Mouse (Mus musculus) C2C12 (cell line): Measurements from ENCODE around the gene Hist1h3f. TPM values are rescaled to one million over a fixed set of nuclear protein-coding genes. Genes with fewer than 3 reads are reported as not detected.
A peak's percentile ranks its signal among the peaks of the same experiment; 100 is the strongest.

Source experiments
- H3K27me3 ChIP-seq: one replicate; pipeline ENCODE4 v1.6.1; 2011; ENCODE audit not compliant: control insufficient read depth, insufficient read depth, insufficient read length
- H3K36me3 ChIP-seq: one replicate; pipeline ENCODE4 v1.6.1; 2011; ENCODE audit not compliant: control insufficient read depth, insufficient read depth
- H3K4me3 ChIP-seq: one replicate; pipeline ENCODE4 v1.5.1; 2011; ENCODE audit warnings: mild to moderate bottlenecking, control low read depth; ENCODE audit not compliant: poor library complexity, insufficient read depth, severe bottlenecking
- H3K79me2 ChIP-seq: one replicate; pipeline ENCODE4 v1.6.1; 2011; ENCODE audit not compliant: control insufficient read depth, insufficient read depth
- H3K79me3 ChIP-seq: one replicate; pipeline ENCODE4 v1.6.1; 2011; ENCODE audit warnings: low read depth, control low read depth
- H3ac ChIP-seq: one replicate; pipeline ENCODE3; 2011; ENCODE audit warnings: low read depth; ENCODE audit not compliant: control insufficient read depth, insufficient read length
- CEBPB ChIP-seq: IDR thresholded peaks from one replicate; pipeline ENCODE4 v1.6.1; 2011; ENCODE audit warnings: low read depth, mild to moderate bottlenecking, control low read depth, moderate library complexity
- CTCF ChIP-seq: IDR thresholded peaks from one replicate; pipeline ENCODE4 v1.5.1; 2011; ENCODE audit not compliant: control insufficient read depth, insufficient read depth, insufficient read length
- FOSL1 ChIP-seq: IDR thresholded peaks from one replicate; pipeline ENCODE4 v1.8.0; 2011; ENCODE audit warnings: mild to moderate bottlenecking, low read length; ENCODE audit not compliant: poor library complexity, insufficient read depth, severe bottlenecking
- MAX ChIP-seq: IDR thresholded peaks from one replicate; pipeline ENCODE4 v1.6.1; 2011; ENCODE audit warnings: mild to moderate bottlenecking, control low read depth
- MYOD1 ChIP-seq: IDR thresholded peaks from one replicate; pipeline ENCODE4 v1.6.1; 2011; ENCODE audit warnings: low read depth; ENCODE audit not compliant: control insufficient read depth, insufficient read length
- MYOG ChIP-seq: IDR thresholded peaks from one replicate; pipeline ENCODE4 v1.6.1; 2011; ENCODE audit not compliant: control insufficient read depth, insufficient read length; ENCODE audit errors: extremely low read depth
- USF1 ChIP-seq: IDR thresholded peaks from one replicate; pipeline ENCODE4 v1.6.1; 2011; ENCODE audit warnings: low read depth, mild to moderate bottlenecking, control low read depth, moderate library complexity
- polyA plus RNA-seq: library from polyadenylated mRNA; unstranded; fragments of >200 nt; fragmentation: generic; extraction: Trizol; gene quantifications from one replicate; pipeline ENCODE4 v1.2.1, GENCODE M21; 2012; ENCODE audit warnings: missing spikeins

Hist1h3f gene
- polyA plus RNA-seq, 1 experiment = 1.2 TPM

GRCm38 (mm10) chr13:23523976-23524375, 19.9 kb upstream of the Hist1h3f start:
- Histone ChIP-seq H3K79me3 (no peaks in the 10 kb centered on the region), H3K79me2 (no peaks in the 10 kb centered on the region), H3K36me3 (no peaks in the 10 kb centered on the region), H3K4me3 (no peak overlapping the region), H3K27me3 (no peaks in the 10 kb centered on the region), H3ac (peak overlapping the region; percentile 25)
- TF ChIP-seq USF1 (no peak), CEBPB (no peak), MYOD1 (no peak), FOSL1 (no peak), MYOG (no peak), CTCF (no peak), MAX (no peak)

- no peak overlapping the region for H3ac ChIP-seq
- H3K36me3 ChIP-seq = no peaks in the 10 kb centered on the region
- H3K4me3 ChIP-seq = no peak overlapping the region
- H3K27me3 ChIP-seq = no peaks in the 10 kb centered on the region
- H3K79me3 ChIP-seq = no peaks in the 10 kb centered on the region
- H3K79me2 ChIP-seq = no peaks in the 10 kb centered on the region
- TF ChIP-seq CTCF (peak; percentile 53), MYOG (no peak)
Measured at GRCm38 (mm10) chr13:23524654-23525053, 19.2 kb upstream of the Hist1h3f start.

GRCm38 (mm10) chr13:23525901-23526300, 18.0 kb upstream of the Hist1h3f start:
- Histone ChIP-seq H3K79me2 (no peaks in the 10 kb centered on the region), H3ac (no peak overlapping the region), H3K4me3 (peak overlapping the region; percentile 8), H3K79me3 (no peaks in the 10 kb centered on the region), H3K36me3 (no peaks in the 10 kb centered on the region), H3K27me3 (no peaks in the 10 kb centered on the region)
- TF ChIP-seq MYOG (no peak), MAX (no peak), MYOD1 (no peak), CTCF (no peak), USF1 (no peak), CEBPB (no peak), FOSL1 (no peak)

GRCm38 (mm10) chr13:23526312-23526711, 17.5 kb upstream of the Hist1h3f start:
- Histone ChIP-seq H3K27me3 (no peaks in the 10 kb centered on the region), H3K36me3 (no peaks in the 10 kb centered on the region), H3ac (peak overlapping the region; percentile 36), H3K4me3 (peak overlapping the region; percentile 8), H3K79me3 (no peaks in the 10 kb centered on the region), H3K79me2 (no peaks in the 10 kb centered on the region)
- no peak for TF ChIP-seq CTCF
- TF ChIP-seq MYOD1 = no peak
- TF ChIP-seq MAX = peak; percentile 15
- TF ChIP-seq FOSL1 = no peak
- peak; percentile 86 for TF ChIP-seq USF1
- TF ChIP-seq MYOG = no peak
- TF ChIP-seq CEBPB = peak; percentile 7

- H3K79me3 ChIP-seq = no peaks in the 10 kb centered on the region
- H3K36me3 ChIP-seq = no peaks in the 10 kb centered on the region
- TF ChIP-seq FOSL1 (no peak), USF1 (no peak), MYOG (no peak), MAX (no peak), MYOD1 (no peak), CEBPB (no peak), CTCF (no peak)
- H3K4me3 ChIP-seq = no peak overlapping the region
- H3K27me3 ChIP-seq = no peaks in the 10 kb centered on the region
- no peak overlapping the region for H3ac ChIP-seq
- no peaks in the 10 kb centered on the region for H3K79me2 ChIP-seq
Measured at GRCm38 (mm10) chr13:23529005-23529404, 14.8 kb upstream of the Hist1h3f start.

GRCm38 (mm10) chr13:23529480-23530165, 14.2 kb upstream of the Hist1h3f start:
- TF ChIP-seq CEBPB (no peak), CTCF (no peak), USF1 (no peak), FOSL1 (no peak), MYOG (no peak), MAX (no peak), MYOD1 (no peak)
- no peaks in the 10 kb centered on the region for H3K36me3 ChIP-seq
- H3ac ChIP-seq = no peak overlapping the region
- no peak overlapping the region for H3K4me3 ChIP-seq
- H3K79me3 ChIP-seq = no peaks in the 10 kb centered on the region
- H3K27me3 ChIP-seq = no peaks in the 10 kb centered on the region
- no peaks in the 10 kb centered on the region for H3K79me2 ChIP-seq
